Mouse (Mus musculus): Measurements from ENCODE around the gene Usp2.
A peak's percentile ranks its signal among the peaks of the same experiment; 100 is the strongest.

The Usp2 gene

DNA sequence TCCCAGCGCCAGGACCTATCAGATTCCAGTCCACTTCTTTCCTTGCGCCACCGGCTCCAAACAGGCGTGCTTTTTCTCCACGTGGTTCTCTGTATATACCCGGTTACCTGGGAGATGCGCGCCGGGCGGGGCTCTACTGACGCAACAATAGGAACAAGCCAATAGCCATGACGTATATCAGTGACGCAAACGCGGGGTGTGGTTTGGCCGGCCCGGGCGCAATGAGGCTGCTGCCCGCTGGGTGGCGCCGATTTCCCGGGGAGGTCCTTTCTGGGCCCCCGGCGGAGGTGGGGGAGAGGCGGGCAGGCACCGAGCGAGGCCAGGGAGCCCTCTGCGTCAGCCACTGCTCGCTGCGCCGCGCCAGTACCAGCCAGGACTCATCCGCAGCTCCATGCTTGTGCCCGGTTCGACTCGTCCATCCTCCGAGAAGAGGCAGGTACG is at the start of gene Usp2:
Gene Usp2 (plus strand): TSS at position 237 of the 441 bp plus-strand sequence.
- DNase-seq (ENCODE audit: low spot score in 2 of 2) = peak; percentile 100

DNA sequence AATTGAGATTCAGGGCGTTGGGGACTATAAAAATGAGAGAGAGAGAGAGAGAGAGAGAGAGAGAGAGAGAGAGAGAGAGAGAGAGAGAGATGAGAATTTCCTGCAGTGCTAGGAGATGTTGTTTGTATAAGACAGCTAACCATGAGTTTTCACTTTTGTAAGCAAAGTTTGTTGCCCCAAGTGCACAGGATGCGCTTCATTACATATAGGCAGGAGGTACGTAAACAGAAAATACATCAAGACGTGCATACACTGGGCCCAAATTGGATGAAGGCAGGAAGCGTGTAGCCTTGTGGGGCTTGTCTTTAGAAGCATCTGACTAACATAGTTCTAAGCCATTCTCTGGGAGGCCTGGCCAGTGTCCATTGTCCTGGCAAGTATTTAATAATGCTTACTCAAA is 49.0 kb upstream of the Usp2 start:
- DNase-seq (ENCODE audit: low spot score in 2 of 2) = no peak

DNA sequence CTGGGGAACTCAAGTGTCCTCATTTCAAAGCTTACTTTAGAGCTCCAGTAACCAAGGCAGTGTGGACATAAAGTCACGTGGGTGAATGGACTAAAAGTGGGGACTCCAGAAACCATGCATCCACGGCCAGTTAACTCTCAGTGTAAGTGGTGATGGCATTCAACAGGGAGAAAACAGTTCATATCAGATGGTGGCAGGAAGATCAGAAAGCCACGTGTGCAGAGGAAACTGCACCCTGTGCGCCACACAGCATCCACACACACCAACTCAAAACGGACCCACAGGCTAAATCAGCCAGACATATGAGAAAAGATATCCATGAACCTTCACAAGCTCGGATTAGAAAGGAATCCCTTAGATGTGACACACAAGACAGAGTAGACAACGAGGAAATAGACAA is 46.8 kb upstream of the Usp2 start:
- DNase-seq (ENCODE audit: low spot score in 2 of 2) = no peak

DNA sequence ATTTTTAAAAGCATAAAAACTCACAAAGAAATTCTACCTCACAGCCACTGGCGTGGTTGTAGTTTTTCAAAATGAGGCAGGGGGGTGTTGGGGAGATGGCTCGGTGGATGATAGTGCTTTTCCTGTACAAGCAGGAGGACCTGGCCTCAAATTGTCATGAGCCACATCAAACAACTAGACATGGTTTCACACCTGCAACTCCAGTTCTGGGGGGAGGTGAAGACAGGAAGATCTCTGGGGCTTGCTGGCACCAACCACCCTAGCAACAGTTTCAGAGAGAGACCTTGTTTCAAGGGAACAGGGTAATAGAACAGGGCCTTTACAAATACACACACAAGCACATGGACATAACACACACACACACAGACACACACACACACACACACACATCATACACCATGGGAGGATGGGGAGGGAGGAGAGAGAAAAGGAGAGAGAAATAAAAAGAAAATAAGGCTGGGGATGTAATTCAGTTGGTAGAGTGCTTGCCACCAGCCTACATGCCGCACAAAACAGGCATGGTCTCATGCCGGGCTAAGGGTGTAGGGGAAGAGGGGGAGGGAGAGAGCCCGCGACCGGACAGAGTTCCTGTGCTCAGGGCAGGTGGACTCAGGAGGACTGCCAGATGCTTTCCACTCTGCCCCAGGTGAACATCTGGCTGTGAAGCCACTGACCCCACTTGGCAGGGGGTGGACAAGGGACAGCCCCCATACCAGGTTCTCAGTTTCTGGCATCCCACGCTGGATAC is 44.5 kb upstream of the Usp2 start:
- peak; percentile 48 to 54 for DNase-seq (ENCODE audit: low spot score in 2 of 2)

DNA sequence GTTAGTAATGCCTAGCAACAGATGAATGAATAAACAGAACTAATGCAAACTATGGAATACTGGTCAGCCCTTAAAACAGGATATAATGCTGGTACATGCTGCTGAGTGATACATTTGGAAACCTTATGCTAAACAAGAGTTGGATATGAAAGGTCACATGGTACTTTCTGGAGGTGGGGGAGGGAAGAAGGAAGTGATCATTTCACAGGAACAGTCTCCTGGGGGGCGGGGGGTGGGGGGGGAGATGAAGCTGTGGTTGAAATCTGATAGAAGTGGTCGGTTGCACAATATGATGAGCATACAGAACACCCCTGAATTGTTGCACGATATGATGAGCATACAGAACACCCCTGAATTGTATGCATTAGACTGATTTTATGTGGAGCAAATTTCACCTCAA is 42.7 kb upstream of the Usp2 start:
- DNase-seq (ENCODE audit: low spot score in 2 of 2) = no peak

DNA sequence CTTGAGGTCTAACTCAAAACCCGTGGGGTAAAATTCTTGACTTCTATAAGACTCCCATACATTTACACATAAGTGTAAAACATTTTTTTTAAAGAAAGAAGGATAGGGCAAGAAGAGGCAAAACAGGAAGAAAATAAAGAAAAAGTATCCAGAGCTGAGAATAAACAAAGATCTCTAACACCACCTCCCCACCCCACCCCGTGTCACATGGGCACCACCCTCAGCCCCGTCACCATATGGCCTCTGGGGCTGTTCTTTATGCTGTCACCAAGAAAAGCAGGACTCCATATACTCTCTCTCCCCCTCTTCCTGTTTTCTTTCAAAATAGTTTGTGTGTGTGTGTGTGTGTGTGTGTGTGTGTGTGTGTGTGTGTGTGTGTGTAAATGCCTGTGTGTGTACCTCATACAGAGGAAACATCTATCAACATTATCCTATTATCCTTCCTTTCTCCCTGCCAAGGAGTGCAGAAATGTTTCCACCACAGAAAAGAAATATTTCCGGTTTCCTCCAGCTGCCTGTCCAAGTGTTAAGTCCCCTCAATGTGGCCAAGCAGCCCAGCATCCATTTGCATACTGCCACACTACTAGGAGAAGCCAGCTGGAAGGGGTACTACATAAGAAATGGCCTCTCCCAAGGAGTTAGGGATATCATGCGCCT is 37.1 kb upstream of the Usp2 start:
- DNase-seq (ENCODE audit: low spot score in 2 of 2) = no peak

DNA sequence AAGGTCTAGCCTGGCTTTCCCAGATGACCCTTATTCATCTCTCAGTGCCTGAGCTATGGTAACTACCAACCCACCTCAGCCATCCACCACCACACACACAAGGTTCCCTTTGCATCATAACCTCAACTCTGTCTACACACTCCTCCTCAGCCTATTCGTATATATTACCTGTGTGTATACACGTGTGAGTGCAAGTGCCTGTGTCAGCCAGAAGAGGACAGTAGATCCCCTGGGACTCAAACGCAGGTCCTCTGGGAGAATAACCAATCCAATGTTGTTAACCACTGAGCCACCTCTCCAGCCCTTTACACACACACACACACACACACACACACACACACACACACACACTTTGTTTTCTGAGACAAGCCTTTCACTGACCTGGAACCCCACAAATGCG is 36.2 kb upstream of the Usp2 start:
- DNase-seq (ENCODE audit: low spot score in 2 of 2) = no peak

DNA sequence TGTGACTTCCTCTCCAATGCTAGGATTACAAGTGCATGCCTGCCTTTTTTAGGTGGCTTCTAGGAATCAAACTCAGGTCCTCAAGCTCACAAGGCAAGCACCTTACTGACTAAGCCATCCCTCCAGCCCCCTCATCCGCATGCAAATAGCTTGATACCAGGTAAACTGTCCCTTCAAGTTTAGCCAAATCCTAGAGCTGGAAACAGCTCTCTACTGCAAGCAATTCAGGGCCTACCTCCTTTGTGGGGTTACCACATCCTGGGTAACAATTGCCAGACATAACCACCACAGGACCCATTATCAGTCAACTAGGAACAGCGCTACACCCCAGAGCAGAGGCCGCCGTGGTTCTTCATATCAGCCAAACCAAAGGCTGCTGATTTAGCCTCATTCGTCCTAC is 35.7 kb upstream of the Usp2 start:
- DNase-seq (ENCODE audit: low spot score in 2 of 2) = peak; percentile 51 to 66

DNA sequence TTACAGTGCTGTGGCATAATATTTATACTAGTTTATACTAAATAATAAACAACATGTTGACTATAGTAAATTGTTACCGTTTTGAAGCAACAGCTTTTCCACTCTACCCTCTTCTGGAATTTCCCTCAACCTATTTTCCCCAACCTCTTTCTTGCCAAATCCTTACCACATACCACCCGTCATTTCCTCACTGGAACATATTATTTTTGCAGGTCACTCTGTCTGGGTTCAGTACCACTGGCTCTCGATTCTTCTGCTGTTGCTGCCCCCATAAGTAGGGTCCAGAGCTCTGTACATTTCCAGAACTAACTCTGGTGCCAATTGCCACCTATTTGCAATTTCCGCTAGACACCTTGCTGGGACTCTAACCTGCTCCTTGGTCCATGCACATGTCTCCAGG is 34.9 kb upstream of the Usp2 start:
- DNase-seq (ENCODE audit: low spot score in 2 of 2) = no peak

DNA sequence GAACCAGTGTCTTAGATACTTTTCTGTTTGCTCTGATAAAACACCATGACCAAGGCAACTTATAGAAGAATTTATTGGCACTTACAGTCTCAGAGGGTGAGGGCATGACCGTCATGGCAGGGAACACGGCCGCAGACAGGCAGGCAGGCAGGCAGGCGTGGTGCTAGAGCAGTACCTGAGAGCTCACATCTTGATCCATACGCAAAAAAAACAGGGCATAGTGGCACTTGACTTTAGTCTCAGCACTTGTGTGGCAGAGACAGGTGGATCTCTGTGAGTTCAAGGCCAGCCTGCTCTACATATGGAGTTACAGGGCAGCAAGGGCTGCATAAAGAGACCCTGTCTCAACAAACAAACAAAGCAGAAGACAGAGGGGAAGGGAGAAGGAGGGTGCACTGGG is 33.5 kb upstream of the Usp2 start:
- DNase-seq (ENCODE audit: low spot score in 2 of 2) = no peak

DNA sequence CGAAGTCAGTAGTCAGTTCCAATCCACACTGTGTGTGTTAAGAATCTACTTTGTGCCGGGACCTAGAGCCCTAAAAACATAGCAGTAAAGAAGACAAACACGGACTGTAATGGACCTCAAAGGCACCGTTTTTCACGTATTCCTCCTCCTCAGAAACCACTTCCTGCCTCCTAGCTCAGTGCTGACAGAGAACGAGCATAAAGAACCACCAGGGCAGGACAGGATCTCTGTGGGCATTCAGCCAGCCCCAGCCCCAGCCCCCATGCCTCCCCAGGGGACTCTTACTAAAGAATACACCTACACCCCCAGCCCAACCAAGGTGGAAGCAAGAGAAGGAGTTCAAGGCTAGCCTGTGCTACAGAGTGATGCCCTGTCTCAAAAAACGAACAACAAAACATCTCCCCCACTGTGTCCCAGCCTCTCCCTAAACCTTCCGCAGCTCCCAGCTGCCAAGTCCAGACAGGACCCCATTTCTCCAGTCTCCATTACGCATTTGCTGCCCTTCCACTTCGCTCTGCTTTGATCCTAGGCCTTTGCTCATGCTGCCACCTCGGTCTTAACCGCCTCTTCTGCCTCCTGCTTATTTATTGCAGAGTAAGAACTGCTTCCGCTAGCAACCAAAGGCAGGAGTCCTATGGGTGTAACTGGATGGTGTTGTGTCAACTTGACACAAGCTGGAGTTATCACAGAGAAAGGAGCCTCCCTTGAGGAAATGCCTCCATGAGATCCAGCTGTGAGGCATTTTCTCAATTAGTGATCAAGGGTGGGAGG is 32.7 kb upstream of the Usp2 start:
- DNase-seq (ENCODE audit: low spot score in 2 of 2) = peak in 1 of 2 experiments; percentile 54

DNA sequence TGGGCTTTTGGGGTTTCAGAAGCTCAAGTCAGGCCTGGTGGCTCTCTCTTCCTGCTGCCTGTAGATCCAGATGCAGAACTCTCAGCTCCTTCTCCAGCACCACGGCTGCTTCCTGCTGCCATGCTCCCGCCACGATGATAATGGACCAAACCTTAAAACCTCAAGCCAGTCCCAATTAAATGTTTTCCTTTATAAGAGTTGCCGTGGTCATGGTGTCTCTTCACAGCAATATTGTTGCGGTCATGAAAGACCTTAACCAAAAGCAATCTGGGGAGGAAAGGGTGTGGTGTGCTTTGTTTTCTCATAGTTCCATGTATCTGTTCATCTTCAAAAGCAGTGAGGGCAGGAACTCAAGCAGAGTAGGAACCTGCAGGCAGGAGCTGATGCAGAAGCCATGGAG is 29.7 kb upstream of the Usp2 start:
- no peak for DNase-seq (ENCODE audit: low spot score in 2 of 2)

DNA sequence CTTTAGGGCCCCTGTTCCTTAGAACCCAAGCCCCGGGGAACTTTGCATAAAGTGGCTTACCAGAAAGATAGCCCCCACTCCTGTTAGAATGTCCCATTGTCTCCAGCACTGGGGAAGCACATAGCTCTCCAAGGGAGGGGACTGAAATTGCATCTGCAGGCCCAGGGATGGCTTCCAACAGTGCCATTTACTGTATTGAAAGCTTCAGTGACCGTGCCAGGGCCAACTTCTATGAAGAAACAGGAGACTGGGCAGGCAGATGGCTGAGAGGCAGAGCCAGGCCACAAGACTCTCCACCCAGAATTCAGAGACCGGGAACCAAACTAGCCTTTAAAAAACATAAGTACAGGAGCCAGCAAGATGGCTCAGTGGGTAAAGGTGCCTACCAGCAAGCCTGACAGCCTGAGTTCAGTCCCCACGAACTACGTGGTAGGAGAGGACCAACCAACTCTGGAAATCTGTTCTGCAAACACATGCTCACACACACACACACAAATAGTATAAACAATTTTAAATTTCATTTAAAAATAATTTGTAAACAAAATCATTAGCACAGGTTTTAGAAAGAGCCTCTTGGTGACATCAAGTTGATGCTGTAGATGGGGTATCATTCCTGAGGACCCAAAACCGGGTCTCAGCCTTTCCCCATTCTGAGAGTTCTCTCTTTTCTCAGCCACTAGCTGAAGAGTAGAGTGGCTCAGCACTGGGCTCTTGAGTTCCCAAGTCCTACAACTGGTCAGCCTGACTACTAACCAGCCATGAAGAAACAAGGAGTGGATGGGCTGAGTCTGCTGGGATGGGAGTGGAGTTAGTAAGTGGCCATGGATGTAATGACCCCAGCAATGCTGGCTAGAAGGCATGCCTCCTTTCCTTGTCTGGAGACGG is 25.1 kb upstream of the Usp2 start:
- no peak for DNase-seq (ENCODE audit: low spot score in 2 of 2)

DNA sequence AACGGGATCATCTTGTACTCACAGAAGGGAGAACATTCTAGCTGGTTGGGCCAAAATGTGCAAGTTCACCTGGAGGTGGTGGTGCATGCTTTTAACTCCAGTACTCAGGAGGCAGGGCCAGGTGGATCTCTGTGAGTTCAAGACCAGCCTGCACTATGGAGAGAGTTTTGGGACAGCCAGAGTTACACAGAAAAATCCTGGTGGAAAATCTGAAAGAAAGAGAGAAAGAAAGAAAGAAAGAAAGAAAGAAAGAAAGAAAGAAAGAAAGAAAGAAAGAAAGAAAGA is 24.5 kb upstream of the Usp2 start:
- DNase-seq (ENCODE audit: low spot score in 2 of 2) = no peak

DNA sequence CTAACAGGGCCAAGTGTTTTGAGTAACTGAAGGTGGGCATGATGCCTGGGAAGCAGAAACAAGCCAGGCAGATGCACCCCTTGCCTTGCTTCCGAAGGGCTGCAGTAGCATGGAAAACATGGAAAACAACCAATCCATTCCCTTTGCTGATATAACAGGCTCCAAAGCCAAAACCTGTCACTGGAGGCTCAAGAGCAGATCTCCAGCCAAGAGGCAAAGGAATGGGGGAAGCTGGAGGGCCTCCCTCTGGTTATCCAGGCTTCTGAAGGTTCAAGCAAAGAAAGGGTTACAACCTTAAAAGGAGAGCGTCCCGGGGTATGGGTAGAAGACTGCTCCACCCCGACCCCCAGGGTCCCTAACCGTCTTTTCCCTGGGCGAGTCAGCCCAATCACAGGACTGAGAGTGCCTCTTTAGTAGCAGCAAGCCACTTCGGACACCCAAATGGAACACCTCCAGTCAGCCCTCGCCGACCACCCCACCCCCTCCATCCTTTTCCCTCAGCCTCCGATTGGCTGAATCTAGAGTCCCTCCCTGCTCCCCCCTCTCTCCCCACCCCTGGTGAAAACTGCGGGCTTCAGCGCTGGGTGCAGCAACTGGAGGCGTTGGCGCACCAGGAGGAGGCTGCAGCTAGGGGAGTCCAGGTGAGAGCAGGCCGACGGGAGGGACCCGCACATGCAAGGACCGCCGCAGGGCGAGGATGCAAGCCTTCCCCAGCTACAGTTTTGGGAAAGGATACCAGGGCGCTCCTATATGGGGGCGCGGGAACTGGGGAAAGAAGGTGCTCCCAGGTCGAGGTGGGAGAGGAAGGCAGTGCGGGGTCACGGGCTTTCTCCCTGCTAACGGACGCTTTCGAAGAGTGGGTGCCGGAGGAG is 23.7 kb upstream of the Usp2 start, which contains the start of gene Thy1:
Gene Thy1 (plus strand): TSS at position 549 of the 872 bp plus-strand sequence.
- no peak for DNase-seq (ENCODE audit: low spot score in 2 of 2)

DNA sequence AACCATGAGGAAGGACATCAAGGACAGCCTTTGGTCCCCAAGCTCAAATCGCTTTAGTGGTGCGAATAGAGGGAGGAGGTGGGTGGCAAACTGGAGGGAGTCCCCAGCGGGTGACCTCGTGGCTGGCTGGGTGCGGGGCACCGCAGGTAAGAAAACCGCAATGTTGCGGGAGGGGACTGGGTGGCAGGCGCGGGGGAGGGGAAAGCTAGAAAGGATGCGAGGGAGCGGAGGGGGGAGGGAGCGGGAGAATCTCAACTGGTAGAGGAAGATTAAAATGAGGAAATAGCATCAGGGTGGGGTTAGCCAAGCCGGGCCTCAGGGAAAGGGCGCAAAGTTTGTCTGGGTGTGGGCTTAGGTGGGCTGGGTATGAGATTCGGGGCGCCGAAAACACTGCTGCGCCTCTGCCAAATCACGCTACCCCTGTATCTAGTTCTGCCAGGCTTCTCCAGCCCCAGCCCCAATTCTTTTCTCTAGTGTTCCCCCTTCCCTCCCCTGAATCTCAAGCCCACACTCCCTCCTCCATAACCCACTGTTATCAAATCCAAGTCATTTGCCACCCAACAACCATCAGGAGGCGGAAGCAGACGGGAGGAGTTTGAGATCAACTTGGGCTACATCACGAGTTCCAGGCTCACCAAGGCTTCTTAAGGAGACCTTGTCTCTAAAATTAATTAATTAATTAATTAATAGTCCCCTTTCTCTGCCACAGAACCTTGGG is 23.0 kb upstream of the Usp2 start:
- no peak for DNase-seq (ENCODE audit: low spot score in 2 of 2)

DNA sequence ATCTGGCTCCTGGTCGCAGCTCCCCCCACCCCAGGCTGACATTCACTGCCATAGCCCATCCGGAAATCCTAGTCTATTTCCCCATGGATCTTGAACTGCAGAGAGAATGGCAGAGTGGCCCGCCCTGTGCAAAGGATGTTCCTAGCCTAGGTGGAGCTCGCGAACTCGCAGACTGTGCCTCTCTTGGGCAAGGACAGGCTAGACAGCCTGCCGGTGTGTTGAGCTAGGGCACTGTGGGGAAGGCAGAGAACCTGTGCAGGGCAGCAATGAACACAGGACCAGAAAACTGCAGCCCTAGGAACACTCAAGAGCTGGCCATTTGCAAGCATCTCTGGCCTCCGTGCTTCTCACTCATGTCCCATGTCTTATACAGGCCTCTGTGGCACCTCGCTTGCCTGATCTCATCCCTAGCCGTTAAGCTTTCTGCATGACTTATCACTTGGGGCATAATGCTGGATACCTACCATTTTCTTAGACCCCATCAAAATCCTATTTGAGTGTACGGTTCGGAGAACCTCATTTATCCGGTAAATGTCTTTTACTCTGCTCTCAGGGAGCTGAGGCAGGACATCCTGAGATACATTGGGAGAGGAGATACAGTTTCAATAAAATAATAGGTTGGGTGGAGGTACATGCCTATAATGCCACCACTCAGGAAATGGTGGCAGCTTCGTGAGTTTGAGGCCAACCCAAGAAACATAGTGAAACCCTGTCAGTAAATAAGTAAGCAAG is 22.2 kb upstream of the Usp2 start:
- no peak for DNase-seq (ENCODE audit: low spot score in 2 of 2)

DNA sequence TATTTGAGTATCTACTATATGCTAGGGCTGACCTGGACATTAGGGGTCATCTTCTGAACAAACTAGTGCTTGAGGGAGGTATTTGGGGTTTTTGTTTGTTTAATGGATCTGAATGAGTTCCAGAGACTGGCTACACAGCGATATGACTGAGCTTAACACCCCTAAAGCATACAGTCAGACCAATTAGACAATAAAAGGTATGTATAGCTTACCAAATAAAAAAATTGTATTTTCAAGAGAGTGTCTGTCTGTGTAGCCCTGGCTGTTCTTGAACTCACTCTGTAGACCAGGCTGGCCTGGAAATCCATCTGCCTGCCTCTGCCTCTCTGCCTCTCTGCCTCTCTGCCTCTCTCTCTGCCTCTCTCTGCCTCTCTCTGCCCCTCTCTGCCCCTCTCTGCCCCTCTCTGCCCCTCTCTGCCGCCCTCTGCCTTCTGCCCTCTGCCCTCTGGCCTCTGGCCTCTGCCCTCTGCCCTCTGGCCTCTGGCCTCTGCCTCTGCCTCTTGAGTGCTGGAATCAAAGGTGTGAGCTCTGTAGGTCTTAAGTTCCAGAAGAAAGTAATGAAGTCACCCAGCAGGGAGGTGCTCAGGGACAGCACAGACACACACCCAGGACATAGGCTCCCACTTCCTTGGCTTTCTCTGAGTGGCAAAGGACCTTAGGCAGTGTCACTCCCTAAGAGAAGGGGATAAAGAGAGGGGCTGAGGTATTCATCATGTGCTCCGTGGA is 21.5 kb upstream of the Usp2 start:
- DNase-seq (ENCODE audit: low spot score in 2 of 2) = no peak

DNA sequence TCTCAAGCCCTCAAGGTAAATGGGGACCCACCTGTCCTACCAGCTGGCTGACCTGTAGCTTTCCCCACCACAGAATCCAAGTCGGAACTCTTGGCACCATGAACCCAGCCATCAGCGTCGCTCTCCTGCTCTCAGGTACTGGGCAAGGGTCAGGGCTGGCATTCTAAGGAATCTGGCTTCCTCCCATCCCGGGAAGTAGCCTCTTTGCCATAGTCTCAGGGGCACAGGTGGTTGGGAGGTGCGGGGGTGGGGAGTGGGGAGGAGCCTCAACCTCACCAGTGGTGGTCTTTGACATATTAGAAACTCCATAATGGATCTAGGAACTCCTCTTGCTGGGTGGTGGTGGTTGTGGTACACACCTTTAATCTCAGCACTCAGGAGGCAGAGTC is 20.9 kb upstream of the Usp2 start:
- DNase-seq (ENCODE audit: low spot score in 2 of 2) = no peak

All from natural killer cell, adult 2 months (primary cell).